Mouse (Mus musculus): ENCODE measurements at regions not wholly inside any gene's neighbourhood (a gene's known extent, or its start where the extent isn't known, plus 50 kb on each side); places are given as distances from the start of the nearest gene placed in this dataset.

DNA sequence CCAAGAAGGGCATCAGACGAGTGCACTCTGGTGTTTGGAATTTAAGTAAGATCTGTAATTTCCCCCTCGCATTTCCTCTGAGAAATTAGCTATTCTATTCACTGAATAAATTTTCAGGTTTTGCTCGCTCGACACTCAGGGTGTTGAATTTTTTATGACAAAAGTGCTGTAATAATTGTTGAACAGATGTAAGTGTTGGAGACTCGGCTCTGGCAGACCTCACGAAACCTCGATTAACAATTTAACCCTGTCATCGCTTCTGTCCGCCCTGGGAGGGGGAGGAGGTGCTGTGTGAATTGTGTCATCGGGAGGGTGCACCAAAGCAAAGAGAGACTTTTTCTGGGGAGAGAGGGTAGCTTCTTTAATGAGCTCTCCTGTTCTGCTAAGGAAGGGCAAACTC is 518.5 kb downstream of the Vrk1 start:
- in situ Hi-C loops (cut with MboI; ENCODE audit: low sequenced_read_pairs in 2 of 2, unreplicated experiment in 2 of 2), result no loop called here
- Histone ChIP-seq H3K27ac (ENCODE audit: insufficient read depth, low read depth, low read length, poor library complexity, severe bottlenecking) (no peak overlapping the region), H3K9me3 (ENCODE audit: control insufficient read depth, insufficient read depth, low read depth, low read length) (no peaks in the 10 kb centered on the region), H3K36me3 (ENCODE audit: control insufficient read depth, insufficient read depth, low read length, poor library complexity, severe bottlenecking) (no peaks in the 10 kb centered on the region), H3K4me3 (ENCODE audit: insufficient read depth in 1 of 2, low read depth in 1 of 2, low read length in 2 of 2, poor library complexity in 1 of 2, severe bottlenecking in 1 of 2) (no peak overlapping the region), H3K4me1 (ENCODE audit: control insufficient read depth in 2 of 2, insufficient read depth in 2 of 2, low read length in 2 of 2, poor library complexity in 1 of 2) (peaks cover 2 to 3% of the 10 kb centered on the region in 2 experiments; a peak in 1 of 4 replicates), H3K9ac (ENCODE audit: insufficient read depth, low read depth, low read length, poor library complexity, severe bottlenecking) (no peak overlapping the region)
- DNase-seq (ENCODE audit: low read depth, low spot score), result no peak
- TF ChIP-seq ZNF384 (IDR thresholded peaks at IDR 0.05; ENCODE audit: low read depth, low read length) (no peak), ZC3H11A (IDR thresholded peaks at IDR 0.05; ENCODE audit: borderline replicate concordance, low read depth, low read length) (no peak), HCFC1 (IDR thresholded peaks at IDR 0.05; ENCODE audit: borderline replicate concordance, insufficient read depth, low read length) (no peak), CHD2 (IDR thresholded peaks at IDR 0.05; ENCODE audit: low read depth, low read length) (no peak), MAFK (IDR thresholded peaks at IDR 0.05; ENCODE audit: insufficient read depth, low read depth, low read length) (no peak)

DNA sequence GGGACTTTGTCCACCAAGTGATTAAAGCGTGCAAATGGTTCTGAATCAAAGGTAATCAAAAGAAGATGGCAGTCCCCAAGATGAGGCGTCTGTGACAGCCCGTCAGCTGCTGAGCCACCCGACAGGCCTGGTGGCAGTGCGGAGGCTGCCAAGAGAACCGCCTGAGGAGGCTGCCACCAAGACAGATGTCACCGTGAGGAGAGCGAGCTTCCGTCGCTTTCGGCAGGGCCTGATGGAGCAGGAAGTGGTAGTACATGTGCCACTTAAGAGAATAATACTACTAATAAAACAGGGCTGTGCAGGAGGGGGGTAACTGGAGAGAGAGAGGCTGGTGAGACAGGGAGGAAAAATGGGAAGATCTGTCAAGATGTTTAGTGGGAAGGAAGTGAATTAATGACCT is 519.1 kb downstream of the Vrk1 start:
- in situ Hi-C loops (cut with MboI; ENCODE audit: low sequenced_read_pairs in 2 of 2, unreplicated experiment in 2 of 2), result no loop called here
- Histone ChIP-seq H3K36me3 (ENCODE audit: control insufficient read depth, insufficient read depth, low read length, poor library complexity, severe bottlenecking) (no peaks in the 10 kb centered on the region), H3K9me3 (ENCODE audit: control insufficient read depth, insufficient read depth, low read depth, low read length) (no peaks in the 10 kb centered on the region), H3K9ac (ENCODE audit: insufficient read depth, low read depth, low read length, poor library complexity, severe bottlenecking) (no peak overlapping the region), H3K27ac (ENCODE audit: insufficient read depth, low read depth, low read length, poor library complexity, severe bottlenecking) (no peak overlapping the region), H3K4me3 (ENCODE audit: insufficient read depth in 1 of 2, low read depth in 1 of 2, low read length in 2 of 2, poor library complexity in 1 of 2, severe bottlenecking in 1 of 2) (no peak overlapping the region), H3K4me1 (ENCODE audit: control insufficient read depth in 2 of 2, insufficient read depth in 2 of 2, low read length in 2 of 2, poor library complexity in 1 of 2) (peaks cover 2 to 3% of the 10 kb centered on the region in 2 experiments; a peak in 1 of 4 replicates)
- DNase-seq (ENCODE audit: low read depth, low spot score), result no peak
- TF ChIP-seq ZC3H11A (IDR thresholded peaks at IDR 0.05; ENCODE audit: borderline replicate concordance, low read depth, low read length) (no peak), MAFK (IDR thresholded peaks at IDR 0.05; ENCODE audit: insufficient read depth, low read depth, low read length) (no peak), ZNF384 (IDR thresholded peaks at IDR 0.05; ENCODE audit: low read depth, low read length) (no peak), HCFC1 (IDR thresholded peaks at IDR 0.05; ENCODE audit: borderline replicate concordance, insufficient read depth, low read length) (no peak), CHD2 (IDR thresholded peaks at IDR 0.05; ENCODE audit: low read depth, low read length) (no peak)

- no peak for TF ChIP-seq CHD2 (IDR thresholded peaks at IDR 0.05; ENCODE audit: low read depth, low read length)
- no peak for TF ChIP-seq HCFC1 (IDR thresholded peaks at IDR 0.05; ENCODE audit: borderline replicate concordance, insufficient read depth, low read length)
- TF ChIP-seq MAFK (IDR thresholded peaks at IDR 0.05; ENCODE audit: insufficient read depth, low read depth, low read length), result no peak
- no peak for TF ChIP-seq ZC3H11A (IDR thresholded peaks at IDR 0.05; ENCODE audit: borderline replicate concordance, low read depth, low read length)
- no peak for TF ChIP-seq ZNF384 (IDR thresholded peaks at IDR 0.05; ENCODE audit: low read depth, low read length)
- Histone ChIP-seq H3K4me3 (ENCODE audit: insufficient read depth in 1 of 2, low read depth in 1 of 2, low read length in 2 of 2, poor library complexity in 1 of 2, severe bottlenecking in 1 of 2) (no peak overlapping the region), H3K27ac (ENCODE audit: insufficient read depth, low read depth, low read length, poor library complexity, severe bottlenecking) (no peak overlapping the region), H3K36me3 (ENCODE audit: control insufficient read depth, insufficient read depth, low read length, poor library complexity, severe bottlenecking) (no peaks in the 10 kb centered on the region), H3K9me3 (ENCODE audit: control insufficient read depth, insufficient read depth, low read depth, low read length) (no peaks in the 10 kb centered on the region), H3K9ac (ENCODE audit: insufficient read depth, low read depth, low read length, poor library complexity, severe bottlenecking) (no peak overlapping the region), H3K4me1 (ENCODE audit: control insufficient read depth in 2 of 2, insufficient read depth in 2 of 2, low read length in 2 of 2, poor library complexity in 1 of 2) (peaks cover 0 to 4% of the 10 kb centered on the region in 2 experiments; a peak in 1 of 4 replicates)
- no peak for DNase-seq (ENCODE audit: low read depth, low spot score)
- in situ Hi-C loops (cut with MboI; ENCODE audit: low sequenced_read_pairs in 2 of 2, unreplicated experiment in 2 of 2), result no loop called here
Measured at GRCm38 (mm10) chr12:106535086-106535485, 525.1 kb downstream of the Vrk1 start.

GRCm38 (mm10) chr12:106535628-106536288 is 525.7 kb downstream of the Vrk1 start:
- Histone ChIP-seq H3K4me1 (ENCODE audit: control insufficient read depth in 2 of 2, insufficient read depth in 2 of 2, low read length in 2 of 2, poor library complexity in 1 of 2) (peaks cover 0 to 4% of the 10 kb centered on the region in 2 experiments; a peak in 1 of 4 replicates), H3K9ac (ENCODE audit: insufficient read depth, low read depth, low read length, poor library complexity, severe bottlenecking) (no peak overlapping the region), H3K9me3 (ENCODE audit: control insufficient read depth, insufficient read depth, low read depth, low read length) (no peaks in the 10 kb centered on the region), H3K4me3 (ENCODE audit: insufficient read depth in 1 of 2, low read depth in 1 of 2, low read length in 2 of 2, poor library complexity in 1 of 2, severe bottlenecking in 1 of 2) (no peak overlapping the region), H3K36me3 (ENCODE audit: control insufficient read depth, insufficient read depth, low read length, poor library complexity, severe bottlenecking) (no peaks in the 10 kb centered on the region), H3K27ac (ENCODE audit: insufficient read depth, low read depth, low read length, poor library complexity, severe bottlenecking) (no peak overlapping the region)
- no peak for DNase-seq (ENCODE audit: low read depth, low spot score)
- in situ Hi-C loops (cut with MboI; ENCODE audit: low sequenced_read_pairs in 2 of 2, unreplicated experiment in 2 of 2), result no loop called here
- TF ChIP-seq CHD2 (IDR thresholded peaks at IDR 0.05; ENCODE audit: low read depth, low read length) (no peak), ZNF384 (IDR thresholded peaks at IDR 0.05; ENCODE audit: low read depth, low read length) (peak; percentile 67; the same call in 1 of the 2 replicates)

GRCm38 (mm10) chr12:106536289-106536636 is 526.2 kb downstream of the Vrk1 start:
- H3K4me3 ChIP-seq (ENCODE audit: insufficient read depth in 1 of 2, low read depth in 1 of 2, low read length in 2 of 2, poor library complexity in 1 of 2, severe bottlenecking in 1 of 2), result no peak overlapping the region
- TF ChIP-seq ZC3H11A (IDR thresholded peaks at IDR 0.05; ENCODE audit: borderline replicate concordance, low read depth, low read length) (no peak), HCFC1 (IDR thresholded peaks at IDR 0.05; ENCODE audit: borderline replicate concordance, insufficient read depth, low read length) (no peak), MAFK (IDR thresholded peaks at IDR 0.05; ENCODE audit: insufficient read depth, low read depth, low read length) (no peak), ZNF384 (IDR thresholded peaks at IDR 0.05; ENCODE audit: low read depth, low read length) (no peak), CHD2 (IDR thresholded peaks at IDR 0.05; ENCODE audit: low read depth, low read length) (no peak)

More at GRCm38 (mm10) chr12:106536289-106536636, 526.2 kb downstream of the Vrk1 start:
- in situ Hi-C loops (cut with MboI; ENCODE audit: low sequenced_read_pairs in 2 of 2, unreplicated experiment in 2 of 2), result no loop called here
- H3K36me3 ChIP-seq (ENCODE audit: control insufficient read depth, insufficient read depth, low read length, poor library complexity, severe bottlenecking), result no peaks in the 10 kb centered on the region
- H3K4me1 ChIP-seq (ENCODE audit: control insufficient read depth in 2 of 2, insufficient read depth in 2 of 2, low read length in 2 of 2, poor library complexity in 1 of 2), result peaks cover 0 to 4% of the 10 kb centered on the region in 2 experiments; a peak in 1 of 4 replicates
- no peak overlapping the region for H3K27ac ChIP-seq (ENCODE audit: insufficient read depth, low read depth, low read length, poor library complexity, severe bottlenecking)
- no peaks in the 10 kb centered on the region for H3K9me3 ChIP-seq (ENCODE audit: control insufficient read depth, insufficient read depth, low read depth, low read length)
- no peak for DNase-seq (ENCODE audit: low read depth, low spot score)
- no peak overlapping the region for H3K9ac ChIP-seq (ENCODE audit: insufficient read depth, low read depth, low read length, poor library complexity, severe bottlenecking)

Measured in ES-E14 (cell line).